Mouse (Mus musculus): Measurements from ENCODE around the gene Gm20479.
A peak's percentile ranks its signal among the peaks of the same experiment; 100 is the strongest.

The Gm20479 gene

GRCm38 (mm10) chr7:27356861-27357594 lies at the start of gene Gm20479:
TSS of gene Gm20479 (minus strand) at chr7:27357419.
- DNase-seq (ENCODE audit: low spot score), result no peak

DNA sequence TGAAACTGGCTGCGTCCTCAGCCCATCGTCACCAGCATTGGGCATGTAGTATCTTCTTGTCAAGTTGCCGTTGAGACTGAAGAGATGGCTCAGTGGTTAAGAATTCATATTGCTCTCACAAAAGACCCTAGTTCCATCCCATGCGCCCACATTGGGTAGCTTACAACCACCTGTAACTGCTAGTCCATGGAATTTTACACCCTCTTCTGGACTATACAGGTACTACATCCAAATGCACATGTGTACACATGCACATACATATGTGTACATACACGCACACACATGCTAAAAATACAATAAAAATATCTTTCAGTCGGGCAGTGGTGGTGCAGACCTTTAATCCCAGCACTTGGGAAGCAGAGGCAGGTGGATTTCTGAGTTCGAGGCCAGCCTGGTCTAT lies 49.3 kb upstream of the Gm20479 start:
- DNase-seq (ENCODE audit: low spot score), result peak; percentile 38

- peak; percentile 33 for DNase-seq (ENCODE audit: low spot score)
These were observed 47.2 kb upstream of the Gm20479 start for GRCm38 (mm10) chr7:27404203-27404942.

GRCm38 (mm10) chr7:27402675-27403074 lies 45.5 kb upstream of the Gm20479 start:
- DNase-seq (ENCODE audit: low spot score), result peak; percentile 70

DNA sequence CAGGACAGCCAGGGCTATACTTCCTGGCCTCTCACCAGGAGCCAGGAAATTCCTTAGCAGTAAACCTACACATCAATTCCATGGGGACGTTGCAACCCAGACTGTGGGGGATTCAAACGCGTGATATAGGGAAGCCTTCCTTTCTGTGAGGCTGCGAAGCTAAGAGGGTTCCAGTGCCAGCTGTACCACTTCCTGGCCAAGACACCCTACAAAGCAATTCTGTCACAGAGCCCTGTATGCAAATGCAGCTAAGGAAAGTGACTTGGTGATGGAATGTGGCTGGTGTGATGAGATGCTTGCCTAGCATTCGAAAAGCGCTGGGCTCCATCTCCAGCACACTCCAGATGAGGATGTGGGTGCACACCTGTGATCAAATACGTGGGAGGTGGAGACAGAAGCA lies 43.3 kb upstream of the Gm20479 start:
- no peak for DNase-seq (ENCODE audit: low spot score)

DNA sequence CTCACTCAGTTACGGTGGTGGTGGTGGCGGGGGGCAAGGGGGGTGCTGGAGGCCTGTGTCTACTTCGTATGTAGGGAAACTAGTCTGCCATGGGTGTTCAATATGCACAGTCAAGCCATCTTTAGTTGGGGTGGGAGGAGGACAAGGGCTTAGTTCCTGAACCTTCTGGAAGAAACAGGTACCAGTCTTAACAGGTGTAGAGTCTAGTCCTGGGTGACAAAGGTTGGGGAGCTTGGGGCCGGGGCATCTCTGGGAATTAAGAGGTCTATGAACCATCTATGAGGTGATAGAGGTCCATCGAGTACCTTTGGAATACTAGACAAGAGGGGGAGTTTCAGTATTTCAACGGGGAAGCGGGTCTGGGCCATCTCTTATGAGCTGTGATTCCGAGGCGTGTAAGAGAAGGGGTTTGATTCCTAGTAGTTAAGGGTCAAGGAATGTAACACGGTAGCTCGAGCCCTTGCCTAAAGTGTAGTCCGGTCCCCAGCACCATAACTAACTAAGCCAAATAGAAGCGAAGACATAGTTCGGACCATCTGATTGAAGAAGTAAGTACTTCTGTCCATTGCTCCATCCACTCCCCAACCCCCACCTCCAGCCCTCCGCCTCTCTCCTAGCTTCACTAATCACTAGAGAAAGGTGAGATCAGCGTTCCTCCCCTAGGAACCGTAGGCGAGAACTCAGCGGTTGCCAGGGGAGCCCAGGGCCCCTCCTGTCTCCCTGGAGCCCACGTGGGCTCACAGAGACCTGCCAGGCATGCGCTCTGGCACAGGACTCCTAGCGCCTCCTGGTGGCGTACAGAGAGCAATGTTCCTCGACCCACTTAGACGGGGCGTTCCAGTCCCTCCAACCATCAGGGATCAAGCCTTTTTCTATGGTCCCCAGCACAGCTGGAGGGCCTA lies 40.1 kb upstream of the Gm20479 start:
- peak; percentile 77 for DNase-seq (ENCODE audit: low spot score)

GRCm38 (mm10) chr7:27396184-27397047 lies 39.2 kb upstream of the Gm20479 start:
- DNase-seq (ENCODE audit: low spot score), result peak; percentile 65

DNA sequence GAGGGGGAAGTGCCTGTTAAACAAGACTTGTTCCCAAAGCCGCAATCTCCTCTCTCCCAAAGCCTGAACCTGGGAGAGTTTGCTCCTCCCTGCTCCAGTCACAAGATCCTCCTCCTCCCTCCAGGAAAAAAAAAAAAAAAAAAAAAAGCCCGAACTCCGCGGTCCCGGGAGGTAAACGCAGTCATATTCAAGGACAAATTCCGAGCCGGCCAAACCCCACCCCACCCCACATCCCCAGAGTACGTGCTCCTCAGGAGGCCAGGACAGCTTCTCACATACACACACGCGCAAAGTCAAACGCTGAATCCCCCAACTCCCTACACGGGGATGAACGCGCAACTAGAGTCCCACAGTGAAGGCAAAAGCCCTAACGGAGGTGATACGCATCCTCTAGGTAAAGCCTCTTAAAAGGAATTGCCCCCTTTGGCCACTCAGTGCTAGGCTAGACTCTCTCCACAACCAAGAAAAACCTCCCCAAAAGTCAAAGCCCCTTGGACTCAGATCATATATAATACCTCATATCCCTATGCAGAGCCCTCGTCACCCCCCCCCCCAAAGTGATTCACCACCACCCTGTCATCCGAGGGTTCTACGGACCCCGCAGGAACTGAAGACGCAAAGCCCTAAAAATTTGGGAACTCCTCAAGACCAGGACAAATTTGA lies 38.4 kb upstream of the Gm20479 start:
- peak; percentile 17 for DNase-seq (ENCODE audit: low spot score)

DNA sequence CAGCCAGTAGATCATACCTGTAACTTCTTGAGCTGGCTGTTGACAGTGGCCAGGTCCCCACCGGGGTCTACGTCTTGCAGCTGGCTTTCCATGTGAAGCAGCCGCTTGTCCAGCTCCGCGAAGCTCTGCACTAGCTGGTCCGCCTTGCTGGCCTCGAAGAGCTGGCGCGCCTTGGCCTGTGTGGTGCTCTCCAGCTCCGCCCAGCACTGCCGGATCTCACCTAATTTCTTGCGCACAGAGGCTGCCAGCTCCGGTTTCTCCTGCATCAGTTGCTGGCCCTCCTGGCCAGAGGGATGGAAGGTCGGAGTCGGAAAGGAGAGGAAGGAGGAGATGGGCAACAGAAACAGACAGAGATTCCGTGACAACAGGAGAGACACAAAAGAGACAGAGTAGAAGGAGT lies 34.2 kb upstream of the Gm20479 start:
- no peak for DNase-seq (ENCODE audit: low spot score)

DNA sequence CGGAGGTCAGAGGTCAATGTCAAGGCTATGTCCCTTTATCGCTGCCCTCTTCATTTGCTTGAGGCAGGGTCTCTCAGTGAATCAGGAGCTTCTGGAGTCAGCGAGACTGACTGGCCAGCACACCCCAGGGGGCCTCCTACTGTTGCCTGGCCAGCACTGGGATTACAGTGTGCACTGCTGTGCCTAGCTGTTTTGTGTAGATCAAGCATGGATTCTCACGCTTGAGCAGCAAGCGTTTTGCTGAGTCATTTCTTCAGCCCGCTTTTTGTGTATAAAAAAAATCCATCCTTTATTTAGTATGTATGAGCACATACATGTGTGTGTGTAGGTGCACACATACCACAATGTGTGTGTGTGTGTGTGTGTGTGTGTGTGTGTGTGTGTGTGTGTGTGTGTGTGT lies 32.0 kb upstream of the Gm20479 start:
- no peak for DNase-seq (ENCODE audit: low spot score)

DNA sequence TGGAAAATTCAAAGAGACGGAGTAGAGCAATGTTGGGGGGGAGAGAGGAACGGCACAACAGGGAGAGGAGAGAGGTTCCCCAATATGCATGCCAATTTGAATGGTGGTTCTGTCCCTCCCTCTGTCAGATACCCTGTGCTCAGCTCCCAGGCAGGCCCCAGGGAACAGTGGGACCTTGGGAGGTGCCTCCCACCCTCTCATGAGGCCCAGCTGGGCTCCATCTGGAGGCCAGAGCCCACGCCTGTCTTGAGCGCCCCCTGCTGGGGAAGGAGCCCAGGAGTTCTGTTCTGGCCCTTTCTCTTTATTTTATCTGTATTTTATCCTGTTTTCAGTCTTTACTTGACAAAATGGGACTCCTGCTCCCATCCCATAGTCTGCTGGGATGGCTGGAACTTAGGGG lies 27.5 kb upstream of the Gm20479 start:
- peak; percentile 78 for DNase-seq (ENCODE audit: low spot score)

DNA sequence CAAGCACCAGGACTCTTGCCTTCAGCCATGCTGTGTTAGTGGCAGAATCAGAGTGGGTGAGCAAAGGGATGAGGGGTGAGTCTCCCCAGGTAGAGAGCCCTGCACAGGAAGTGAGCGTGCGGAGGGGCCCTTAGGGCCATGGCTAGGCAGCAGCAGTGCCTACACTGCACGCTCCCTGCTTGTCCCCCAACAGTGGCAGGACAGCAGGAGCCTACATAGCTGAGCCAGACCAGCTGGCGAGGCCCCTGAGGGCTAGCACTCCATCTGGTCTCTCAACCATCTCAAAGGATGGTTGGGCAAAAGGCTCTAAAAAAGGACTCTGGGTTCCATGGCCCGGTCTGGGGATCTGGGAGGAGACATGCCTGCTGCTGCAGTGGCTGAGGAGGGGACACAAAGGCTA lies 26.9 kb upstream of the Gm20479 start:
- no peak for DNase-seq (ENCODE audit: low spot score)

DNA sequence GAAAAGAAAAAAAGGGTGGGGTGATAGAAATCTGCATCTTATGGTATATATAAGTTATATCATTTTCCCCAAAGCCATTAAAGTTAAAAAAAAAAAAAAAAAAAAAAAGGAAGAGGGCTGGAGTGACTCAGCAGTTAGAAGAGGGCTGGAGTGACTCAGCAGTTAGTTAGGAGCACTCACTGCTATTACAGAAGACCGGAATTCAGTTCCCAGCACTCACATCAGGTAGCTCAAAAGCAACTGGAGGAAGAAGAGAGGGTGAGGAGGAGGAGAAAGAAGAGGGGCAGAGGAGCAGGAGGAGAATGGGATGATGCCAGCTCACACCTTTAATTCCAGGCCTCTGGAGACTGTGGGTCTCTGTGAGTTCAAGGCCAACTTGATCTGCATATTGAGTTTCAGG lies 26.0 kb upstream of the Gm20479 start:
- no peak for DNase-seq (ENCODE audit: low spot score)

DNA sequence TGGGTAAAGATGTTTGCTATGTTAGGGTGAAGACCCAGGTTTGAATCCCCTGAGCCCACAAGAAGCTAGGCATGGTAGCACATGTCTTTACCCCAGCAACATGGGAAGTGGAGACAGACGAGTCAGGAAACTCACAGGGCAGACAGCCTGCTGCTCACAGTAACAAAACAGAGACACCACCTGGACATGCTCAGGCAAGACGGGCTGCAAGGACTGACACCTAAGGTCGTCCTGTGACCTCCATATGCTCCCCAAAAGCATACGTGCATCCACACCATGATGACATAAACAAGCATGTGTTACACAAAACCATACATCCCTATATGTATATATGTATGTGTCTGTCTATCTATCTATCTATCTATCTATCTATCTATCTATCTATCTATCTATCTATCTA lies 24.3 kb upstream of the Gm20479 start:
- DNase-seq (ENCODE audit: low spot score), result no peak

DNA sequence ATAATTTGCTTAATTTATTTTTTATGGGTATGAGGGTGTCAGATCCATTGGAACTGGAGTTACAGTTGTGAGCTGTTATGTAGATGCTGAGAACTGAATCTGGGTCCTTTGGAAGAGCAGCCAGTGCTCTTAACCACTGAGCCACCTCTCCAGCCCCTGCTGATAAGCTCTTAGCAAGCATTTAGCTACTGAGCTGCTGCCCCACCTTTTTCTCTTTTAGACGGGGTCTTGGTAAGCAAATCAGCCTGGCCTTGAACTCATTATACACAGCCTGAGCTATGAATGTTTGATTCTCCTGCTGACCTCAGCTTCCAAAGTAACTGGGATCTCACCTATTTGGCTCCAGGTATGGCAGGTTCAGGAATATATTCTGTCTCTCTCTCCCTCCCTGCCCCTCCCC lies 23.8 kb upstream of the Gm20479 start:
- DNase-seq (ENCODE audit: low spot score), result no peak

DNA sequence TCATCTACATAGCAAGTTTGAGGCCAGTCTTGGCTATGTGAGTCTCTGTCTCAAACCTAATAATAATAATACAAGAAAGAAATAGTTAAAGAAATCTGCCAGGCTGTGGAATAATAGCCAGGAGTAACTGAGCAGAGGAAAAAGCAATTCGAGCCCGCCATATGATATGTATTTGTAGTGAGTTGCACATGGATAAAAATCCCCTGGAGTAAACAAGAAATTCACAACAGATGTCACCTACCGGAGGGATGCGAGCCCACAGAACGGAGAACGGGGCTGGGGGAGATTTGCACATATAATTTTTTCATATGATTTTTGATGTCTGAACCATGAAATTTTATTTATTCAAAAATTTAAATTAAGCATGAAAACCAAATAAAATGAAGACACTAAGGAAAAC lies 22.6 kb upstream of the Gm20479 start:
- no peak for DNase-seq (ENCODE audit: low spot score)

GRCm38 (mm10) chr7:27378431-27378830 lies 21.2 kb upstream of the Gm20479 start:
- peak; percentile 69 for DNase-seq (ENCODE audit: low spot score)

DNA sequence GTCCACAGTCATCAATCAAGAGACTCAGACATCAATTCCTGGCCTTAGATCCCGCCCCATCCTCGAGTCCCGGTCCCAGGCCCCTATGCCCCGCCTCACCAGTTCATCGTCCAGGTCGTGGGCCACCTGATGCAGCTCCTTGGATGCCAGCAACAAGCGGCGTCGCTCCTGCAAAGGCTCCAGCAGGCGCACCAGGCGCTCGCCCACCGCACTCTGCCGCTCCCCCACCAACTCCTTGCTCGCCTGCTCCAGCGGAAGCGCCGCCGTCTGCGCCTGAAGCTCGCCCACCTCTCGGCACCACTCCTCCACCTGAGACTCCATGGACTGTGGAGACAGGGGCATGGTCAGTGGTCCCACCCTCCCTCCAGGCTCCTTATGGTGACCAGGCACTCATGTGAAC lies 18.1 kb upstream of the Gm20479 start:
- no peak for DNase-seq (ENCODE audit: low spot score)

DNA sequence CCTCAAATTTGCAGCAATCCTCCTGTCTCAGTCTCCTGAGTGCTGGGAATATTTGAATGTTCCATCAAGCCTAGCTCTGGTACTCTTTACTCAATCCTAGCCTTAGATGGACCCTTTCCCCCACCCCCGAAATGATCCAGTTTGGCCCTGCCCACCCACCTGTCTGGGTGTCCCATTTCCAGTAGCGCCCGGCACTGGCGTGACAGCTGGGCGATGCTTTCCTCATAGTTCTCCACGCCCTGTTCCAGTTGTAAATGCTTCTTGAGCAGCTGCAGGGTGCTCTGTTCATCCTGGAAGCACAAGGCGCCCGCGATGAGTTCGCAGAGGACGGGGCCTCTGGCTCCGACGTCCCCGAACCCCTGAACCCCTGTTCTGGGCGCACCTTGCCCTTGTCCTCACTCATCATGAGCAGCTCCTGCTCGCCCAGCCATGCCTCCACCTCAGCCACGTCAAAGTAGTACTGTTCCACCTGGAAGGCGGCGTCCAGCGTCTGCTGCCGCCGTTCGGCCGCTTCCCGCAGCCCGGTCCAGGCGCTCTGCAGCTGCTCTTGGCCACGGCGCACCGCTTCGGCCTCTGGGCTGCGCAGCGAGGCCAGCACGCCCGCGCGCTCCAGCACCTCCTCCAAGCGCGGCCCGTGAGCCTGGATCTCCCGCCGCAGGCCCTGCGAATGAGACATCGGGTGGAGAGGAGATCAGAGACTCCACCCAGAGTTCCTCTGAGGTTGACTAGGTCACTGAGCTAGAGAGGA lies 14.7 kb upstream of the Gm20479 start:
- no peak for DNase-seq (ENCODE audit: low spot score)

DNA sequence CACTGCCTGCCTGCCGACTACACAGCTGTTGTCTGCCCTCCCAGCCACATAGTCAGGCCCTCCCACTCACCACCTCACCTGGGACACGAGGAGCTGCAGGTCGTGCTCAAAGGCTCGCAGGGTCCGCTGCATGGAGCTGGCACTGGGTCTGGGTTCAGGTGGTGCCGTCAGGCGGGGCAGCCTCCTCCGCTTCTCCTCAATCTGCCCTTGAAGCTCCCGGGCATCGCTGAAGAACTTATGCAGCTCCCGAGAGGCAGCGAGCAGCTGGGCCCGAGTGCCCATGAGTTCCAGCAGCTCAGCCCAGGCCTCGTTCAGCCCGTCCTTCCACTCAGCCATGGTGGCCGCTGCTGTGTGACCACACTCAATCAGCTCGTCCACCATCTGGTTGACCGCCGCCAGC lies 11.9 kb upstream of the Gm20479 start:
- DNase-seq (ENCODE audit: low spot score), result no peak
